Comparison of ENCODE assay signal across 28 mouse cellular contexts in the genomic region with DNA sequence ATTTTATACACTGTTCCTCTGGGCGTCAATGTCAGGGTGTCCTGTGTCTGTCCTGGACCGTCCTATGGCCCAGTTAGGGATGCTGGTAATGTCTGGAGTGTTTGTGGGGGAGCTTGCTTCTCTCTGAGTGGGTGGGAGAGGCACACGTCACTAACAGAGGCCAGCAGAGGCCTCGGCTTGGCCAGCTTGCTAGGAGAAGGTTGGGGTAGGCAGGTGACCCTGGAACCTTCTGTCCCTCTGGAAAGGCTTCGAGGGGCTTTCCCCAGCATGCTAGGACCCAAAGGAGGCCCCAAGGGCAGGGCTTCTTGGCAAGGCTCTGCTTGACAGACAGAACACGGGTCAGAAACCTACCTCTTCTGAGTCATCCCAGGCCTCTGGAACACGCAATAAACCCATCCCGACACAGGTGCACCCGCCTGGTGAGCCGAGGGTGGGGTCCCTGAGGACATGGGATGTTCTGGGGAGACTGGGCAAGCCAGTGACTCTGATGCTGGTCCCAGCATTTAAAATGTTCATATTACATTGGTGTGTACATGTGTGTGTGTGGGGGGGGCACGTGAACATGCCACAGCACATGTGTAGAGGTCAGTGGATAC. TPM values are rescaled to one million over a fixed set of nuclear protein-coding genes. Genes with fewer than 3 reads are reported as not detected.
DNase-seq lines count a peak whose midpoint lies in the region; ATAC-seq and TF ChIP-seq lines count a peak whose summit lies in the region.
"Had no signal": no experiment of that assay in that cellular context is flagged by ENCODE, and none has a peak within 500 bp of the region (broad histone marks: within the 10 kb centered on the region; RNA-seq: fewer than 3 reads in every experiment).

No protein-coding gene starts in this region.

- 39% methylated on average over 11 of the region's 11 CpGs for WGBS in heart, embryonic 15.5 days
- 65% methylated on average over 11 of the region's 11 CpGs for WGBS in small intestine, adult 2 months
- WGBS in intestine, postnatal 0 days, result 55% methylated on average over 11 of the region's 11 CpGs
- 70% methylated on average over 11 of the region's 11 CpGs for WGBS in forebrain, embryonic 10.5 days

- TF ChIP-seq POLR2A in small intestine, adult 2 months (IDR thresholded peaks at IDR 0.05; ENCODE audit: low read depth, low read length), result no peak

- no peaks in the 10 kb centered on the region for H3K9me3 ChIP-seq in heart, embryonic 15.5 days (replicated peaks)
- no peaks in the 10 kb centered on the region for H3K9me3 ChIP-seq in intestine, postnatal 0 days (ENCODE audit: control insufficient read depth)
- H3K9me3 ChIP-seq in forebrain, embryonic 10.5 days, result no peaks in the 10 kb centered on the region
- H3K9me3 ChIP-seq: midbrain, embryonic 13.5 days; stomach, embryonic 15.5 days had no signal

- peak overlapping the region; percentile 80 for H3K9ac ChIP-seq in heart, embryonic 15.5 days
- H3K9ac ChIP-seq in intestine, postnatal 0 days (ENCODE audit: low read depth, low read length), result no peak overlapping the region
- H3K9ac ChIP-seq: liver, postnatal 0 days; stomach, embryonic 15.5 days had no signal

- peak overlapping the region; percentile 99 for H3K27ac ChIP-seq in gastrocnemius, adult 2 months
- peak overlapping the region; percentile 98 for H3K27ac ChIP-seq in heart, embryonic 15.5 days
- H3K27ac ChIP-seq in small intestine, adult 2 months (ENCODE audit: insufficient read depth, low read depth, low read length), result 0 out of 2 replicates have a peak overlapping the region, but pooled peaks have one; percentile 22
- no peak overlapping the region for H3K27ac ChIP-seq in intestine, postnatal 0 days (ENCODE audit: low read depth, low read length)
- H3K27ac ChIP-seq in forebrain, embryonic 10.5 days, result no peak overlapping the region
- H3K27ac ChIP-seq: midbrain, embryonic 13.5 days; stomach, embryonic 15.5 days had no signal

- DNase-seq in gastrocnemius, adult 2 months, result peak; percentile 76
- DNase-seq in gastrocnemius, postnatal 14 days, result no peak
- DNase-seq in heart, adult 9 months (ENCODE audit: low spot score in 2 of 2), result peak; percentile 26 to 42
- DNase-seq in forebrain, embryonic 10.5 days (ENCODE audit: extremely low spot score, low spot score), result no peak
- DNase-seq: adrenal gland, postnatal 14 days; cerebellum, postnatal 36 days; kidney, adult 2 months; kidney, postnatal 10 days; liver; liver, postnatal 0 days; lung, postnatal 10 days; right cerebral cortex, postnatal 14 days; thymus, postnatal 36 days had no signal

- peak overlapping the region; percentile 67 for H3K4me2 ChIP-seq in heart, embryonic 15.5 days
- no peak overlapping the region for H3K4me2 ChIP-seq in intestine, postnatal 0 days (replicated peaks; ENCODE audit: low read depth)
- H3K4me2 ChIP-seq: midbrain, embryonic 13.5 days had no signal

- TF ChIP-seq CTCF in gastrocnemius, adult 2 months (IDR thresholded peaks at IDR 0.05), result no peak
- no peak for TF ChIP-seq CTCF in small intestine, adult 2 months (IDR thresholded peaks at IDR 0.05; ENCODE audit: extremely low read depth, insufficient read length, insufficient replicate concordance, low read depth, low read length)
- TF ChIP-seq CTCF in intestine, postnatal 0 days (IDR thresholded peaks at IDR 0.05; ENCODE audit: low read depth), result no peak

- intact Hi-C loops in gastrocnemius, adult 2 months (cut with DNase I), result no loop called here
- intact Hi-C loops in gastrocnemius, postnatal 14 days (cut with DNase I; ENCODE audit: low total_unique reads), result no loop called here

- H3K4me3 ChIP-seq in gastrocnemius, adult 2 months, result peak overlapping the region; percentile 86
- H3K4me3 ChIP-seq in heart, embryonic 15.5 days, result peak overlapping the region; percentile 52
- no peak overlapping the region for H3K4me3 ChIP-seq in small intestine, adult 2 months (ENCODE audit: low read depth, low read length)
- no peak overlapping the region for H3K4me3 ChIP-seq in intestine, postnatal 0 days (ENCODE audit: low read depth, low read length)
- H3K4me3 ChIP-seq in forebrain, embryonic 10.5 days, result no peak overlapping the region
- H3K4me3 ChIP-seq: midbrain, embryonic 13.5 days; stomach, embryonic 15.5 days had no signal

- ATAC-seq in heart, embryonic 15.5 days (replicated peaks; ENCODE audit: insufficient number of reproducible peaks, insufficient read depth, low FRiP score, low read depth), result no peak
- no peak for ATAC-seq in intestine, postnatal 0 days
- ATAC-seq: liver, postnatal 0 days; midbrain, embryonic 13.5 days had no signal

- no peaks in the 10 kb centered on the region for H3K36me3 ChIP-seq in heart, embryonic 15.5 days
- H3K36me3 ChIP-seq in small intestine, adult 2 months (ENCODE audit: control insufficient read depth, insufficient read depth, low read length), result no peaks in the 10 kb centered on the region
- H3K36me3 ChIP-seq in intestine, postnatal 0 days (ENCODE audit: control insufficient read depth, insufficient read depth), result no peaks in the 10 kb centered on the region
- peaks cover 2% of the 10 kb centered on the region for H3K36me3 ChIP-seq in forebrain, embryonic 10.5 days (replicated peaks)
- H3K36me3 ChIP-seq: midbrain, embryonic 13.5 days; stomach, embryonic 15.5 days had no signal

- H3K27me3 ChIP-seq in heart, embryonic 15.5 days, result no peaks in the 10 kb centered on the region
- 0 out of 2 replicates have a peak, but pooled peaks cover 4% of the 10 kb centered on the region for H3K27me3 ChIP-seq in small intestine, adult 2 months (ENCODE audit: control insufficient read depth, insufficient read depth, low read length)
- H3K27me3 ChIP-seq in intestine, postnatal 0 days (replicated peaks; ENCODE audit: control insufficient read depth, insufficient read depth, low read length), result no peaks in the 10 kb centered on the region
- peaks cover 73% of the 10 kb centered on the region for H3K27me3 ChIP-seq in forebrain, embryonic 10.5 days (ENCODE audit: poor library complexity, severe bottlenecking)

- peaks cover 64% of the 10 kb centered on the region for H3K4me1 ChIP-seq in heart, embryonic 15.5 days (replicated peaks)
- peaks cover 23% of the 10 kb centered on the region for H3K4me1 ChIP-seq in small intestine, adult 2 months (ENCODE audit: control insufficient read depth, insufficient read depth, insufficient read length, low read length)
- peaks cover 15% of the 10 kb centered on the region for H3K4me1 ChIP-seq in intestine, postnatal 0 days (replicated peaks; ENCODE audit: control insufficient read depth, insufficient read depth, low read length)
- H3K4me1 ChIP-seq in forebrain, embryonic 10.5 days, result peaks cover 33% of the 10 kb centered on the region

RNA-seq across cellular contexts. Expression of gene Nmrk2, which starts 5.3 kb away (rescaled TPM):
- 10 to 100 TPM; 59.7 to 72.8 TPM for total RNA-seq in gastrocnemius, adult 2 months (2021)
- 1 to 10 TPM; 1.8 to 5.5 TPM for total RNA-seq in gastrocnemius, postnatal 14 days (2021)
- 7.3 and 9.1 TPM in 2 replicates for polyA plus RNA-seq in heart, embryonic 15.5 days (2015; fragmentation: Nextera tagmentation; extraction: Ambion mirVana)
- polyA plus RNA-seq in small intestine, adult 2 months (2012; rRNA removed), result not detected in 2 replicates
- 0.08 and 0.10 TPM in 2 replicates for polyA plus RNA-seq in intestine, postnatal 0 days (2015; fragmentation: Nextera tagmentation; extraction: Ambion mirVana)
- polyA plus RNA-seq in forebrain, embryonic 10.5 days (2016; fragmentation: Nextera tagmentation; extraction: Ambion mirVana), result not detected in 2 replicates
- total RNA-seq: adrenal gland, postnatal 14 days; hematopoietic stem cell, adult 5-6 weeks; megakaryocyte progenitor cell, adult 5-6 weeks; MEL had no signal
- polyA plus RNA-seq: forebrain, embryonic 11.5 days; liver, postnatal 0 days; neural tube, embryonic 14.5 days had no signal

RNA-seq across cellular contexts. Expression of gene 4930442H23Rik, which starts 12.9 kb away (rescaled TPM):
- not detected for total RNA-seq in gastrocnemius, adult 2 months (2021)
- total RNA-seq in gastrocnemius, postnatal 14 days (2021), result not detected
- polyA plus RNA-seq in heart, embryonic 15.5 days (2015; fragmentation: Nextera tagmentation; extraction: Ambion mirVana), result not detected in 2 replicates
- polyA plus RNA-seq in small intestine, adult 2 months (2012; rRNA removed), result not detected in 2 replicates
- polyA plus RNA-seq in intestine, postnatal 0 days (2015; fragmentation: Nextera tagmentation; extraction: Ambion mirVana), result 0.12 TPM in 2 replicates
- not detected in 2 replicates for polyA plus RNA-seq in forebrain, embryonic 10.5 days (2016; fragmentation: Nextera tagmentation; extraction: Ambion mirVana)
- total RNA-seq: adrenal gland, postnatal 14 days; gastrocnemius, postnatal 36 days; hematopoietic stem cell, adult 5-6 weeks; layer of hippocampus, adult 18-20 months; layer of hippocampus, postnatal 36 days; left cerebral cortex, postnatal 14 days; megakaryocyte progenitor cell, adult 5-6 weeks had no signal
- polyA plus RNA-seq: brain, embryonic 14.5 days; forebrain, embryonic 11.5 days; kidney, adult 2 months; liver, postnatal 0 days; neural tube, embryonic 14.5 days; stomach, embryonic 15.5 days had no signal

RNA-seq across cellular contexts. Expression of gene Dapk3, which starts 13.8 kb away (rescaled TPM):
- 10 to 100 TPM; 22.1 to 24.9 TPM for total RNA-seq in gastrocnemius, adult 2 months (2021)
- total RNA-seq in gastrocnemius, postnatal 14 days (2021), result 10 to 100 TPM; 21.2 to 24.8 TPM
- polyA plus RNA-seq in heart, embryonic 15.5 days (2015; fragmentation: Nextera tagmentation; extraction: Ambion mirVana), result 38.4 and 43.1 TPM in 2 replicates
- polyA plus RNA-seq in small intestine, adult 2 months (2012; rRNA removed), result 102 and 228 TPM in 2 replicates
- polyA plus RNA-seq in intestine, postnatal 0 days (2015; fragmentation: Nextera tagmentation; extraction: Ambion mirVana), result 50.5 and 53.4 TPM in 2 replicates
- polyA plus RNA-seq in forebrain, embryonic 10.5 days (2016; fragmentation: Nextera tagmentation; extraction: Ambion mirVana), result 41.6 and 44.9 TPM in 2 replicates

RNA-seq across cellular contexts. Expression of gene Eef2, which starts 20.1 kb away (rescaled TPM):
- total RNA-seq in gastrocnemius, adult 2 months (2021), result 1,000 to 10,000 TPM; 1,128 to 1,335 TPM
- total RNA-seq in gastrocnemius, postnatal 14 days (2021), result 100 to 1,000 TPM; 892 to 898 TPM
- 350 and 441 TPM in 2 replicates for polyA plus RNA-seq in heart, embryonic 15.5 days (2015; fragmentation: Nextera tagmentation; extraction: Ambion mirVana)
- polyA plus RNA-seq in small intestine, adult 2 months (2012; rRNA removed), result 755 and 1,606 TPM in 2 replicates
- 286 and 316 TPM in 2 replicates for polyA plus RNA-seq in intestine, postnatal 0 days (2015; fragmentation: Nextera tagmentation; extraction: Ambion mirVana)
- 596 and 599 TPM in 2 replicates for polyA plus RNA-seq in forebrain, embryonic 10.5 days (2016; fragmentation: Nextera tagmentation; extraction: Ambion mirVana)

RNA-seq across cellular contexts. Expression of gene Pias4, which starts 28.8 kb away (rescaled TPM):
- total RNA-seq in gastrocnemius, adult 2 months (2021), result 10 to 100 TPM; 15.7 to 16.2 TPM
- 10 to 100 TPM; 12.3 to 12.8 TPM for total RNA-seq in gastrocnemius, postnatal 14 days (2021)
- polyA plus RNA-seq in heart, embryonic 15.5 days (2015; fragmentation: Nextera tagmentation; extraction: Ambion mirVana), result 29.1 and 41.6 TPM in 2 replicates
- 29.1 and 53.3 TPM in 2 replicates for polyA plus RNA-seq in small intestine, adult 2 months (2012; rRNA removed)
- 32.8 and 36.5 TPM in 2 replicates for polyA plus RNA-seq in intestine, postnatal 0 days (2015; fragmentation: Nextera tagmentation; extraction: Ambion mirVana)
- 56.2 and 58.7 TPM in 2 replicates for polyA plus RNA-seq in forebrain, embryonic 10.5 days (2016; fragmentation: Nextera tagmentation; extraction: Ambion mirVana)

Comparison
In these comparisons a context has a peak if more than half of its experiments do, and no peak if none do; other contexts are left out.
1. DNase-seq: peak in gastrocnemius, adult 2 months (single experiment) and heart, adult 9 months (2 of 2); none in gastrocnemius, postnatal 14 days (single experiment) and forebrain, embryonic 10.5 days (single experiment).
2. H3K27ac ChIP-seq: peak in gastrocnemius, adult 2 months (single experiment), heart, embryonic 15.5 days (single experiment) and small intestine, adult 2 months (single experiment); none in intestine, postnatal 0 days (single experiment) and forebrain, embryonic 10.5 days (single experiment).
3. H3K4me3 ChIP-seq: peak in gastrocnemius, adult 2 months (single experiment) and heart, embryonic 15.5 days (single experiment); none in small intestine, adult 2 months (single experiment), intestine, postnatal 0 days (single experiment) and forebrain, embryonic 10.5 days (single experiment).